Mouse (Mus musculus) kidney, postnatal 10 days (tissue): ENCODE measurements around the gene Gpd1.
"Not testable (repeated sequence)": the region's sequence is repeated elsewhere in the genome, so short reads cannot be mapped to it uniquely, and the experiment has no call there.

Experiments used
- DNase-seq: peaks from one replicate; pipeline ENCODE4 v3.0.0; 2021; ENCODE audit warnings: mixed read lengths

Gene Gpd1

GRCm38 (mm10) chr15:99717386-99718334 is at the start of gene Gpd1:
TSS of gene Gpd1 (plus strand) at chr15:99717515.
- DNase-seq = peak; percentile 81

- no peak for DNase-seq
Observed at GRCm38 (mm10) chr15:99667544-99667943, 49.8 kb upstream of the Gpd1 start.

- DNase-seq = peak; percentile 88
Observed at GRCm38 (mm10) chr15:99668881-99669280, 48.4 kb upstream of the Gpd1 start.

GRCm38 (mm10) chr15:99669392-99669791 is 47.9 kb upstream of the Gpd1 start:
- no peak for DNase-seq

- peak; percentile 82 for DNase-seq
Observed at GRCm38 (mm10) chr15:99670154-99670821, 47.0 kb upstream of the Gpd1 start, which contains the start of gene Asic1. TSS of gene Asic1 (plus strand) at chr15:99670368.

- no peak for DNase-seq
Observed at GRCm38 (mm10) chr15:99670964-99671670, 46.2 kb upstream of the Gpd1 start.

- DNase-seq = no peak
Observed at GRCm38 (mm10) chr15:99671783-99672182, 45.5 kb upstream of the Gpd1 start.

GRCm38 (mm10) chr15:99674866-99675265 is 42.4 kb upstream of the Gpd1 start:
- no peak for DNase-seq

GRCm38 (mm10) chr15:99677089-99677488 is 40.2 kb upstream of the Gpd1 start:
- DNase-seq = no peak

GRCm38 (mm10) chr15:99678063-99678800 is 39.1 kb upstream of the Gpd1 start:
- DNase-seq = no peak

- DNase-seq = no peak
Observed at GRCm38 (mm10) chr15:99679008-99679407, 38.3 kb upstream of the Gpd1 start.

- no peak for DNase-seq
Observed at GRCm38 (mm10) chr15:99682880-99683279, 34.4 kb upstream of the Gpd1 start.

- DNase-seq = no peak
Observed at GRCm38 (mm10) chr15:99684156-99684555, 33.2 kb upstream of the Gpd1 start.

GRCm38 (mm10) chr15:99688712-99689111 is 28.6 kb upstream of the Gpd1 start:
- DNase-seq = peak; percentile 72

GRCm38 (mm10) chr15:99690924-99691323 is 26.4 kb upstream of the Gpd1 start:
- no peak for DNase-seq

- DNase-seq = no peak
Observed at GRCm38 (mm10) chr15:99691976-99692375, 25.3 kb upstream of the Gpd1 start.

- DNase-seq = peak; percentile 45
Observed at GRCm38 (mm10) chr15:99697309-99697708, 20.0 kb upstream of the Gpd1 start.

GRCm38 (mm10) chr15:99698533-99699085 is 18.7 kb upstream of the Gpd1 start:
- no peak for DNase-seq

GRCm38 (mm10) chr15:99699715-99700114 is 17.6 kb upstream of the Gpd1 start:
- no peak for DNase-seq

- no peak for DNase-seq
Observed at GRCm38 (mm10) chr15:99700219-99701106, 16.9 kb upstream of the Gpd1 start.

GRCm38 (mm10) chr15:99701640-99701998 is 15.7 kb upstream of the Gpd1 start:
- DNase-seq = not testable (repeated sequence)
